Mouse (Mus musculus) olfactory bulb, adult 2 months (tissue): ENCODE results near the gene C1qtnf5. TPM values are rescaled to one million over a fixed set of nuclear protein-coding genes. Genes with fewer than 3 reads are reported as not detected.

ENCODE experiments used
- H3K27ac ChIP-seq: fragments of 200-500 bp; 2 replicates; pipeline ENCODE4 v1.5.1; 2012; ENCODE audit warnings: low read depth, low read length; ENCODE audit not compliant: insufficient read depth
- H3K4me1 ChIP-seq: fragments of 200-500 bp; 2 replicates; pipeline ENCODE4 v1.6.1; 2012; ENCODE audit warnings: low read length; ENCODE audit not compliant: control insufficient read depth, insufficient read depth
- H3K4me3 ChIP-seq: fragments of 200-500 bp; 2 replicates; pipeline ENCODE4 v1.5.1; 2012; ENCODE audit warnings: mild to moderate bottlenecking, low read depth, low read length, moderate library complexity; ENCODE audit not compliant: insufficient read depth
- CTCF ChIP-seq: fragments of 200-500 bp; IDR thresholded peaks from 2 replicates; pipeline ENCODE4 v1.5.1; 2012; ENCODE audit warnings: low read depth, mild to moderate bottlenecking, low read length, moderate library complexity; ENCODE audit not compliant: insufficient read depth
- POLR2A ChIP-seq: fragments of 200-500 bp; IDR thresholded peaks from 2 replicates; pipeline ENCODE4 v1.6.1; 2012; ENCODE audit warnings: mild to moderate bottlenecking, low read depth, low read length, moderate library complexity; ENCODE audit not compliant: insufficient read depth
- WGBS: fragments of 180-500 bp; shearing (Covaris S2); methylation state at CpG from one replicate; pipeline ENCODE4 v1.1.7; 2018; 5-methylcytosine and 5-hydroxymethylcytosine counted together
- polyA plus RNA-seq: library from polyadenylated mRNA; stranded (reverse); fragments of >200 nt; gene quantifications from 2 replicates; pipeline ENCODE4 v1.2.4, GENCODE M21; 2012; ENCODE audit warnings: low replicate concordance; ENCODE audit not compliant: missing spikeins, insufficient read depth, insufficient read length

Gene C1qtnf5
- polyA plus RNA-seq, 1 experiment, result not detected

- no peak overlapping the region for H3K27ac ChIP-seq
- H3K4me1 ChIP-seq, result peaks cover 6% of the 10 kb centered on the region
- WGBS, result 75% methylated on average over 5 of the region's 5 CpGs
- no peak for TF ChIP-seq POLR2A
- H3K4me3 ChIP-seq, result no peak overlapping the region
Observed at GRCm38 (mm10) chr9:44125026-44125425, 18.0 kb downstream of the C1qtnf5 start.

- no peak overlapping the region for H3K4me3 ChIP-seq
- peaks cover 13% of the 10 kb centered on the region for H3K4me1 ChIP-seq
- WGBS, result 22% methylated on average over 18 of the region's 18 CpGs
- TF ChIP-seq POLR2A (no peak), CTCF (no peak; the same call in 1 of the 2 replicates)
- no peak overlapping the region for H3K27ac ChIP-seq
Observed at GRCm38 (mm10) chr9:44125546-44126428, 18.7 kb downstream of the C1qtnf5 start.

GRCm38 (mm10) chr9:44126746-44127145 is 19.7 kb downstream of the C1qtnf5 start:
- Histone ChIP-seq H3K27ac (no peak overlapping the region), H3K4me1 (peaks cover 21% of the 10 kb centered on the region)

GRCm38 (mm10) chr9:44127351-44127801 is 20.3 kb downstream of the C1qtnf5 start:
- TF ChIP-seq POLR2A (no peak), CTCF (no peak)
- 50% methylated on average over 3 of the region's 3 CpGs for WGBS
- H3K4me3 ChIP-seq, result no peak overlapping the region
- no peak overlapping the region for H3K27ac ChIP-seq
- H3K4me1 ChIP-seq, result peaks cover 21% of the 10 kb centered on the region

More at GRCm38 (mm10) chr9:44126746-44127145, 19.7 kb downstream of the C1qtnf5 start:
- 78% methylated on average over 3 of the region's 3 CpGs for WGBS
- H3K4me3 ChIP-seq, result no peak overlapping the region
- TF ChIP-seq CTCF (no peak), POLR2A (no peak)

- TF ChIP-seq CTCF (no peak), POLR2A (no peak)
- H3K27ac ChIP-seq, result no peak overlapping the region
- H3K4me3 ChIP-seq, result peak overlapping the region; percentile 35
- WGBS, result 30% methylated on average over 9 of the region's 9 CpGs
- H3K4me1 ChIP-seq, result peaks cover 32% of the 10 kb centered on the region
Observed at GRCm38 (mm10) chr9:44129633-44130032, 22.6 kb downstream of the C1qtnf5 start.

GRCm38 (mm10) chr9:44130034-44130433 is 23.0 kb downstream of the C1qtnf5 start:
- H3K4me3 ChIP-seq, result peak overlapping the region; percentile 35
- 3% methylated on average over 27 of the region's 27 CpGs for WGBS
- H3K27ac ChIP-seq, result peak overlapping the region; percentile 1; the same call in 1 of the 2 replicates
- H3K4me1 ChIP-seq, result peaks cover 36% of the 10 kb centered on the region
- TF ChIP-seq POLR2A, result no peak
- TF ChIP-seq CTCF, result no peak

GRCm38 (mm10) chr9:44130581-44131275 is 23.7 kb downstream of the C1qtnf5 start:
- TF ChIP-seq POLR2A (no peak), CTCF (no peak)
- 47% methylated on average over 19 of the region's 19 CpGs for WGBS
- H3K4me3 ChIP-seq, result peak overlapping the region; percentile 4; the same call in 1 of the 2 replicates
- H3K4me1 ChIP-seq, result peaks cover 40% of the 10 kb centered on the region
- peak overlapping the region; percentile 18; the same call in 1 of the 2 replicates for H3K27ac ChIP-seq

- 58% methylated on average over 7 of the region's 7 CpGs for WGBS
- TF ChIP-seq CTCF (no peak), POLR2A (no peak)
- Histone ChIP-seq H3K4me3 (no peak overlapping the region), H3K4me1 (peaks cover 40% of the 10 kb centered on the region), H3K27ac (0 out of 2 replicates have a peak overlapping the region, but pooled peaks have one; percentile 18)
Observed at GRCm38 (mm10) chr9:44131276-44131590, 24.2 kb downstream of the C1qtnf5 start.

GRCm38 (mm10) chr9:44132200-44132599 is 25.2 kb downstream of the C1qtnf5 start:
- WGBS, result 83% methylated on average over 5 of the region's 5 CpGs
- peaks cover 40% of the 10 kb centered on the region for H3K4me1 ChIP-seq
- TF ChIP-seq CTCF (no peak), POLR2A (no peak)
- H3K27ac ChIP-seq, result no peak overlapping the region
- H3K4me3 ChIP-seq, result no peak overlapping the region
